Mouse (Mus musculus) neural tube, postnatal 0 days (tissue): ENCODE data around the gene Naa60. TPM values are rescaled to one million over a fixed set of nuclear protein-coding genes. Genes with fewer than 3 reads are reported as not detected.

Source experiments
- microRNA-seq: library from miRNA; unstranded; fragments of <30 nt; microRNA quantifications from one replicate; pipeline ENCODE4, GENCODE M21; 2016
- polyA plus RNA-seq: library from polyadenylated mRNA; unstranded; fragments of >200 nt; fragmentation: Nextera tagmentation; extraction: Ambion mirVana; gene quantifications from 2 replicates; pipeline ENCODE4 v1.2.1, GENCODE M21; 2015

Naa60 gene
- polyA plus RNA-seq: 84.0 and 93.7 TPM in 2 replicates

DNA sequence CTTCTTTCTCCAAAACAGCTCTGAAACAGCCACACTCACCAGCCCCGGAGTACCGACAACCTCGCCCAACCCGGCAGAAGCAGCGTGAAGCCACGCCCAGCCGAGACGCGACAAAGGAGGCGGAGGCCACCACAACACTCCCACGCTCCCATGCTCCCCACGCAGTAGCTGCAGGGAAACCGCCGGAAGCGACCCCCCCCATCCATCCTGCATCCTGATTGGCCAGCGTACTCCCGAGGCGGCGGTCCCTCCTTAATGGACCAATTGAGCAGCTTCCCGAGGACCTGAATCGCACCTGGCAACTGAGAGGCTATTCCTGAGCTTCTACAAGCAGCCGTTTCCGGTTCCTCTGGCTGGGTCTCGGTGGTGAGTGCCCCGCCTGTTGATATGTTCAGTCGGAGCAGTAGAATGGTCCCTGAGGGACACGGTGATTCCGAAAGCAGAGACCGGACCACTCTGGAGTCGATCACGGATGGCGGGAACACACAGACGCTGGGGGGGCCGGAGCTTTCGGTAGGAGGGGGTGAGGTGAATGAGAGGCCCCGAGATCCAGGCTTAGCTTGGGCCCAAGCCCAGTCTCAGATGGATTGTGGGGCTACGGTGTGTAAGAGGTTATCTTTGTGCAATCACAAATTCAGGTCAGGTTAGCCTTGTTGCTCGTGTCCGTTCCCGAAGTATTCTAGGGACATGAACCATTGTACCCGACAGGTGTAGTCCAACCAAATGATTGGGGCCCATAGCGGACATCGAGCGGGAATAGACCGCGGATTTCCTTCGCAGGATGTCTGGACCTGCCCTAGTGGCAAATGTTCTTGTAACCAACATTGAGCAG is at the start of gene Naa60:
Naa60 (plus strand) TSS at position 160 of the 832 bp plus-strand sequence.

GRCm38 (mm10) chr16:3830588-3831109 is 41.5 kb upstream of the Naa60 start, which contains the start of gene Olfr15:
Gene Olfr15 (plus strand): TSS chr16:3830878.

GRCm38 (mm10) chr16:3846711-3847518 is 25.3 kb upstream of the Naa60 start, which contains the start of gene Zfp174:
Gene Zfp174 (plus strand): TSS chr16:3847268.

GRCm38 (mm10) chr16:3884201-3885064 is 12.3 kb downstream of the Naa60 start, which contains the start of the genes Zfp597 and Gm20695:
Gene Zfp597 (minus strand): TSS chr16:3884561.
Gene Gm20695 (plus strand): TSS chr16:3884648.

GRCm38 (mm10) chr16:3908537-3909111 is 36.4 kb downstream of the Naa60 start, which contains the start of the genes 1700037C18Rik and Cluap1:
Gene 1700037C18Rik (minus strand): TSS chr16:3908689.
Gene Cluap1 (plus strand): TSS chr16:3908801.

Small RNAs within 50 kb of the gene (microRNA-seq; reads per million reads assigned to microRNA genes)
- gene Gm23493: not detected

Other genes with a start within 250 kb of the Naa60 start
- not detected in 2 replicates for gene Mefv, start 154.3 kb upstream of the Naa60 start, polyA plus RNA-seq
- gene Zfp263, start 128.3 kb upstream of the Naa60 start, polyA plus RNA-seq: 29.6 and 30.3 TPM in 2 replicates
- not detected in 2 replicates for gene Olfr15, start 41.5 kb upstream of the Naa60 start, polyA plus RNA-seq
- gene Zfp174, start 25.1 kb upstream of the Naa60 start, polyA plus RNA-seq: 1.4 TPM in 2 replicates
- 9.1 and 9.5 TPM in 2 replicates for gene Zfp597, start 12.2 kb downstream of the Naa60 start, polyA plus RNA-seq
- gene Gm20695, start 12.3 kb downstream of the Naa60 start, polyA plus RNA-seq: 3.0 and 6.1 TPM in 2 replicates
- 12.0 and 12.7 TPM in 2 replicates for gene 1700037C18Rik, start 36.3 kb downstream of the Naa60 start, polyA plus RNA-seq
- 43.7 and 47.0 TPM in 2 replicates for gene Cluap1, start 36.4 kb downstream of the Naa60 start, polyA plus RNA-seq
- gene Nlrc3, start 104.3 kb downstream of the Naa60 start, polyA plus RNA-seq: 0.50 and 0.52 TPM in 2 replicates
- 15.1 and 16.6 TPM in 2 replicates for gene Slx4, start 131.4 kb downstream of the Naa60 start, polyA plus RNA-seq
- gene Dnase1, start 164.6 kb downstream of the Naa60 start, polyA plus RNA-seq: 2.1 and 3.4 TPM in 2 replicates
- gene Trap1, start 205.5 kb downstream of the Naa60 start, polyA plus RNA-seq: 46.9 and 50.5 TPM in 2 replicates